Mouse (Mus musculus): Measurements from ENCODE around the gene Dgcr8. TPM values are rescaled to one million over a fixed set of nuclear protein-coding genes. Genes with fewer than 3 reads are reported as not detected.

Gene Dgcr8
- total RNA-seq, 2 experiments from 2014 or later: 33.0 to 40.3 TPM

DNA sequence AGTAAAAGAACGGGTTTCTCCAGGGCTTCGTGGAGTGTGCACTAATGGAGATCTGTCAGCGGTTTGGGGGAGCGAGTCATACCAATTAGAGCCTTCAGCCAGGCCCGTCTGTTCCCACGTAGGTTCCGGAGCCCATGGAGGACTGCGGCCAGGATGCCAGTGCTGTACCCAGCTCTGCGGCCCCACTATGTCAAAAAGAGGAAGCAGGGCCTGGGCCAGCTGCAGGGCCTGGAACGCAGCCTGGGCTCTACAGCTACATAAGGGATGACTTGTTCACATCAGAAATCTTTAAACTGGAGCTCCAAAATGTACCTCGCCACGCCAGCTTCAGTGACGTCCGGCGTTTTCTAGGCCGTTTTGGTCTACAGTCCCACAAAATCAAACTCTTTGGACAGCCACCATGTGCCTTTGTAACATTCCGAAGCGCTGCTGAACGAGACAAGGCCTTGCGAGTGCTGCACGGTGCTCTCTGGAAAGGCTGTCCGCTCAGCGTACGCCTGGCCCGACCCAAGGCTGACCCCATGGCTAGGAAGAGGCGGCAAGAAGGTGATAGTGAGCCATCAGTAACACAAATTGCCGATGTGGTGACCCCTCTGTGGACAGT lies 39.6 kb downstream of the Dgcr8 start:
- peak; percentile 48 for DNase-seq

DNA sequence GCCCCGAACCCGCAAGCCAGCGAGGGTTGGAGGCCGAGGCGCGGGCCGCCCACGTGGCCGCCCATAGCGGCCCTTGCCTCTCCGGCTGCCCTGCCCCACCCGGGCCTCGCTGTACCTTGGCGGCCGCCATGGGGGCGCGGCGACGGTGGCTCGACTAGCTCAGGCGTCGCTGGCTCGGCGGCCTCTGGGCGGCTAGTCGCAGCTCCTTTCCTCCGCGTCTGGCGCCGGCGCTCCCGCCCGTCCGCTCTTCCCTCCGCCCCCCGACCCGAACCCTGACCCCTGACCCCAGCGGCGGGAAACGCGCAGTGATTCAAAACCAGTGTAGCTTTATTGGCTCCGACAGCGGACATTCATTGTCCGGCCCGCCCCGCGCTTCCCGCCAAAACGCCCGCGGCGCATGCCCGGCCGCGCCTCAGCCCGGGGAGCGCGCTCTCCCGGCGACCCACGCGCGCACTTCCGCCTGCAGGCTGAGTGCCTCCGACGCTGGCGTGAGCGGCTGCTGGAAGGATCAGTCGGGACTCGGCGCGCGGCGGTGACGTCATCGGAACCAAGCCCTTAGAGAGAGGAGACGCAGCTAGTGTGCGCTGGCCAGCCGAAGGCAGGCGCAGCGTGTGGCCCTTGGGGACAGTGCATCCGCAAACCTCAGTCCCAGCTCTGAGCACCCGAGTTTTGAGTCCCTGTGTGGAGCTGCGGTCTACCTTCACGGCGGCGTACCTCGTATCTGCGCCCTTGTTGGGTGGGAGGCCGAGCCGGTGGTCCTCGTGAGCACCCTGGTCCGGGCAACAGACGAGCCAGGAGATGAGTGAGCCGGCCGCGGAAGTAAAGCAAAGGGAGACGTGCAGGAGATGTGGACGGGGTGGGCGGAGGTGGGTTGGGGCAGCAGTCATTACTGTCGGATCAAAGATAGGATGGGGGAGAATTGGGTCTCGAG lies 40.3 kb downstream of the Dgcr8 start, which contains the start of the genes Trmt2a and Ranbp1:
Gene Trmt2a, plus strand, starts transcription at position 247 of the 931 bp plus-strand sequence.
Gene Ranbp1, minus strand, starts transcription at position 300 of the 931 bp plus-strand sequence.
- DNase-seq: peak; percentile 99

- DNase-seq: peak; percentile 47
Measured at GRCm38 (mm10) chr16:18247521-18248399, 41.3 kb downstream of the Dgcr8 start.

GRCm38 (mm10) chr16:18241581-18241980 lies 47.5 kb downstream of the Dgcr8 start:
- no peak for DNase-seq

- DNase-seq: no peak
Measured at GRCm38 (mm10) chr16:18236676-18237501, 52.2 kb downstream of the Dgcr8 start.

GRCm38 (mm10) chr16:18235389-18236065 lies 53.5 kb downstream of the Dgcr8 start:
- DNase-seq: peak; percentile 72

GRCm38 (mm10) chr16:18234671-18235388 lies 54.2 kb downstream of the Dgcr8 start, which contains the start of gene Zdhhc8:
Zdhhc8 (minus strand) TSS chr16:18235136.
- peak; percentile 83 for DNase-seq

GRCm38 (mm10) chr16:18233919-18234670 lies 55.0 kb downstream of the Dgcr8 start:
- DNase-seq: no peak

DNA sequence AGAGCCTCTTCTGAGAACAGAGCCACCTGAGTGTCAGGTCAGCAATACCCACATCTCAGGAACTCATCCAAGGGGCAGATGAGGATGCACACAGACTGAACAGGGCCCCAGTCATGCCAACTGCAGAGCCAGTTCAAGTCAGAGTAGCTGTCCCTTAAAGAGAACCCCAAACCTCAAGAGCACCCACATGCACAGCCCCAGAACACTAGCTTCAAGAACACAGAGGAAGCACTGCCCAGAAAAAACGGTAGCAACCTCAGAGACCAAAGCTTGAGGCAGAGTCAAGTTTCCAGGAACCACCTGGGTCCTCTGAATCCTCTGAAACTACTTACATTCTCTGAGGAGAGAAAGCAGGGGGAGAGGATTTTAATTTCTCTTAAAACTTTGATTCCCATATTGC lies 55.6 kb downstream of the Dgcr8 start:
- no peak for DNase-seq

DNA sequence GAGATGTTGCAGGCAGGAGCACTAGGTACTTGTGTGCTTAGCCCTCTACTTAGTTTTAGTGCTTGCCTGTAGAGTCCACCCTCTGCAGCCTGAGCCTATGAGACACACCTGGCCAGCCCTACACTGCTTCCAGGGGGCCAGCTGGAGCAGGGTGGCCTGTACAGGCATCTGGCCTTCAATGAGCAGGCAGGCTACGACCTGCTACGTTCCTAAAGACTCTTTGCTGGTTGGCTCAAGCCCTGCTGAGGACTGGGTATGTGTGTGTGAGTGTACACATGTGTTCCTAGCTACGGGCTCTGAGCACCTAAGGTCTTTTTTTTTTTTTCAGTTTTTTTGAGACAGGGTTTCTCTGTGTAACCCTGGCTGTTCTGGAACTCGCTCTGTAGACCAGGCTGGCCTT lies 57.6 kb downstream of the Dgcr8 start:
- no peak for DNase-seq

GRCm38 (mm10) chr16:18231047-18231446 lies 58.0 kb downstream of the Dgcr8 start:
- no peak for DNase-seq

DNA sequence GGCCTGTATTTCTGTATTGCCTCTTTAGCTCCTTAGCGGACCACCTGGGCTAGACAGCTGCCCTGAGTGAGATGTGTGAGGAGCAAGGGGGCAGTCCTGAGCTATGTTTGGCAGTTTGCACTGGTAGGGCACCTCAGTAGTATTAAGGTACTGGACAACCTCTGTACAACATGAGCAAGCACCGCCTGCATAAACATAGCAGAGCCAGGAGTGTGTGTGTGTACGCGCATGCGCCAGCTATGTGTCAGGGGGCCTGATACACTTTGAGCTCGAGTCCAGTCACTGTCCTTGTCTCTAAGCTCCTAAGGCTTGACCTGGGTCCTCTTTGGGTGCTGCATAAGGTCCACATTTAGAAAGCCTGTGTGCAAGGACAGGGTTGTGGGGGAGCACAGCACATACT lies 58.4 kb downstream of the Dgcr8 start:
- DNase-seq: no peak

- DNase-seq: peak; percentile 78
Measured at GRCm38 (mm10) chr16:18229622-18230021, 59.4 kb downstream of the Dgcr8 start.

GRCm38 (mm10) chr16:18228856-18229255 lies 60.2 kb downstream of the Dgcr8 start:
- DNase-seq: no peak

DNA sequence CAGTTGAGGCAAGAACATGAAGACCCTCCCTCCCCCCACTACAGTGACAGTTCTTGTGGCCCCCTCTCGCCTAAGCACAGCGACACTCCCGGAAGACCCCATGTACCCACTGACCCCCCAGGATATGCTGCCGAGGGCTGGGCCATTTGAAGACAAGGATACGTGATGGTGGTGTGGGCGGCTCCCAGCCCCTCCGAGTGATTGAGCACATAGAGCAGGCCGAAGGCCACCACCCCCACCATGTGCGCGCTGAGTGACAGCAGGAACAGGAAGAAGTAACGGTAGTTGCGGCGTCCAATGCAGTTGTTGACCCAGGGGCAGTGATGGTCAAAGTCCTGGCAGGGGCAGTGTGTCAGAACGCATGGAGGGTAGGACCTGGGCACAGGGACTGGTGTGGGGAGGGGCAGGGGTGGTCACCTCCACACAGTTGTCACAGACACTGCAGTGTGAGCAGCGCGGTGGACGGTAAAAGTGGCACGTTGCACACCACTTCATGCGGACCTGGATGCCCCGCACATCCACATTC lies 61.1 kb downstream of the Dgcr8 start:
- no peak for DNase-seq

GRCm38 (mm10) chr16:18227187-18227586 lies 61.9 kb downstream of the Dgcr8 start:
- DNase-seq: no peak

- DNase-seq: no peak
Measured at GRCm38 (mm10) chr16:18222188-18222587, 66.9 kb downstream of the Dgcr8 start.

DNA sequence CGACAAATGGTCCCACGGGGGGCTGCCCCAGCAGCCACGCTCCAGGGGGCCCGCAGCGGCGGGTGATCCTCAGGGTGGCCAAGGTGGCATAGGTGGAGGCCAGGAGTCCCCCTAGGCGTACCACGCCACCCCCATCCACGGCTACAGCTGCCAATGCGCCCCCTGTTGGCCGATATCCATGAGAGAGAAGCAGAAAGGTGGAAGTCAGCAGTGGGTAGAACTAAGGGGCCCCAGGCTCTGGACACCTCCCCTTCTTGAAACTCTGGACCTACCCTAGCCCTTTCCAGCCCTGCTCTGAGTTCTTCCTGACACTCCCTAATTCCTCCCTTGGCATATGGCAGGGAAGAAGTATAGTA lies 67.5 kb downstream of the Dgcr8 start:
- DNase-seq: no peak

- no peak for DNase-seq
Measured at GRCm38 (mm10) chr16:18220856-18221542, 68.0 kb downstream of the Dgcr8 start.
